Mouse (Mus musculus) heart, postnatal 0 days (tissue): ENCODE measurements around the gene Nqo1.

ENCODE experiments used
- CTCF ChIP-seq: IDR thresholded peaks from 2 replicates; pipeline ENCODE4 v1.5.1; 2016; ENCODE audit warnings: antibody characterized with exemption, control low read depth, low read depth
- EP300 ChIP-seq: IDR thresholded peaks from 2 replicates; pipeline ENCODE4 v1.6.1; 2016; ENCODE audit warnings: antibody characterized with exemption, low read depth

DNA sequence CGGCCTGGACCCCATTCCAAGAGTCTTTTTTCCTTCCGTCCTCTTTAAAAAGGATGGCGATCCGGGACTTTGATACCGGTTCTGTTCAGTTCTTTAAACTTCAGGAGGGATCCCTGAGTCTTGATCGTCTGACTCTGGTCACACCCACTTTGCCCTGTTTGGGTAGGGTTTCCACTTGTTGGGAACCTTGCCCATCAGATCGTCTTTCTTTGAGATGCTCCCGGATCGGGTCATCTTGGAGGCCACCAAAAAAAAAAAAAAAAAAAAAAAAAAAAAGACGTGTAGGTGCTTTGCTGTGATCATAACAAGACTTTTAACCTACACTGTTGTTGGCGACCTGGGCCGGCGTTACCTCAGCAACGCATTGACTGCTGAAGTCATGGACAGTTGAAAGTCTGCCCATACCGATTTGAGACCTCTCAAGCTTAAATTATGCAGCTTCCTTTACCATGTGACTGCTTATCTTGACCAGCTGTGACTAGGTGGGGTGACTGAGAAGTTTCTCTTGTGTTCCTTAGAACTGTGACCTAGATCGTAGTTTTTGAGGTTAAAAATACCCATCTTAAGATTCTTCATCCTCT lies 33.9 kb upstream of the Nqo1 start:
- TF ChIP-seq EP300: no peak
- TF ChIP-seq CTCF: no peak
